Mouse (Mus musculus) heart, postnatal 0 days (tissue): ENCODE data around the gene Ccdc97.

ENCODE experiments used
- CTCF ChIP-seq: IDR thresholded peaks from 2 replicates; pipeline ENCODE4 v1.5.1; 2016; ENCODE audit warnings: antibody characterized with exemption, control low read depth, low read depth
- EP300 ChIP-seq: IDR thresholded peaks from 2 replicates; pipeline ENCODE4 v1.6.1; 2016; ENCODE audit warnings: antibody characterized with exemption, low read depth

DNA sequence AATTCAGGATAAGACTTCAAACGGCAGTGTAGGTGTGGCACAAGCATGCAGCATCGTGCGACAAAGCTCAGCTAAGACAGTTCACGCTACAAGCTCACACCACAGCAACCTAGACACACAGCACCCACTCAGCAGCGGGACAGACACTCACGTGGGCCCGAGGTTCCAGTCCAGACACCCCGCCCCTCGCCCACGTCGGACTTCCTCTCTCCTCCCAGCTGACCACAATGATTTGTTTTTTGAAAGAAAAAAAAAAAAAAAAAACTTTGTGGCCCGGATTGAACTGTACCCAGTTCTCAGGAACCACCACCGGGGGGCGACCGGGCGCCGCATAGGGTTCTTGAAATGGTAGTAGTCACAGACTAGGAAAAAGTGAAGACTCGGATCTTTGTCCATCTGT is 37.1 kb upstream of the Ccdc97 start:
- TF ChIP-seq CTCF (peak; percentile 76), EP300 (peak; percentile 51; the same call in 1 of the 2 replicates)
